Mouse (Mus musculus): ENCODE measurements at regions not wholly inside any gene's neighbourhood (a gene's known extent, or its start where the extent isn't known, plus 50 kb on each side); places are given as distances from the start of the nearest gene placed in this dataset.

GRCm38 (mm10) chr6:117105182-117105589 lies 63.1 kb upstream of the Cxcl12 start:
- in situ Hi-C loops (cut with MboI, MseI), result no loop called here

GRCm38 (mm10) chr6:117110291-117110690 lies 58.0 kb upstream of the Cxcl12 start:
- in situ Hi-C loops (cut with MboI, MseI), result no loop called here

- in situ Hi-C loops (cut with MboI, MseI), result no loop called here
These were observed 53.5 kb upstream of the Cxcl12 start for GRCm38 (mm10) chr6:117114859-117115258.

GRCm38 (mm10) chr6:117118081-117118480 lies 50.3 kb upstream of the Cxcl12 start:
- in situ Hi-C loops (cut with MboI, MseI), result no loop called here
